Mouse (Mus musculus) left cerebral cortex, postnatal 4 days (tissue): ENCODE data around the gene Ndufaf7. TPM values are rescaled to one million over a fixed set of nuclear protein-coding genes. Genes with fewer than 3 reads are reported as not detected.

Source experiments
- DNase-seq: peaks from one replicate; pipeline ENCODE4 v3.0.0-alpha.2; 2022
- intact Hi-C: fragments of 180-260 bp; cut with DNase I; formaldehyde crosslinking; loops from one replicate; pipeline ENCODE4 v1.15.1; 2025
- total RNA-seq, 2 experiments: library from RNA; stranded (reverse); gene quantifications; 2 replicates each; pipeline ENCODE4 v1.2.3; 2021

The Ndufaf7 gene
- total RNA-seq, 2 experiments from 2014 or later: 62.2 to 65.5 TPM

- no peak for DNase-seq
- intact Hi-C loops: no loop called here
Measured at GRCm38 (mm10) chr17:78959473-78959872, 22.5 kb downstream of the Ndufaf7 start.

- intact Hi-C loops: no loop called here
- DNase-seq: peak; percentile 56
Measured at GRCm38 (mm10) chr17:78964387-78964786, 27.5 kb downstream of the Ndufaf7 start.

- no peak for DNase-seq
- intact Hi-C loops: no loop called here
Measured at GRCm38 (mm10) chr17:78966092-78966883, 29.4 kb downstream of the Ndufaf7 start.

GRCm38 (mm10) chr17:78968500-78968899 lies 31.6 kb downstream of the Ndufaf7 start:
- DNase-seq: no peak
- intact Hi-C loops: no loop called here

GRCm38 (mm10) chr17:78983166-78983565 lies 46.2 kb downstream of the Ndufaf7 start:
- intact Hi-C loops: no loop called here
- DNase-seq: no peak

- intact Hi-C loops: no loop called here
- no peak for DNase-seq
Measured at GRCm38 (mm10) chr17:78983736-78984135, 46.8 kb downstream of the Ndufaf7 start.

GRCm38 (mm10) chr17:78989015-78989414 lies 52.1 kb downstream of the Ndufaf7 start:
- no peak for DNase-seq
- intact Hi-C loops: no loop called here

- no peak for DNase-seq
- intact Hi-C loops: loop anchor here (10.0 kb wide), 1 partner anchor 583 kb away; no protein-coding TSS in a partner anchor
Measured at GRCm38 (mm10) chr17:78991549-78991948, 54.6 kb downstream of the Ndufaf7 start.

GRCm38 (mm10) chr17:78992303-78993027 lies 55.5 kb downstream of the Ndufaf7 start:
- DNase-seq: no peak
- intact Hi-C loops: loop anchor here (10.0 kb wide), 1 partner anchor 582 kb away; no protein-coding TSS in a partner anchor

GRCm38 (mm10) chr17:78993670-78994069 lies 56.7 kb downstream of the Ndufaf7 start:
- no peak for DNase-seq
- intact Hi-C loops: loop anchor here (10.0 kb wide), 1 partner anchor 581 kb away; no protein-coding TSS in a partner anchor

- DNase-seq: no peak
- intact Hi-C loops: loop anchor here (10.0 kb wide), 1 partner anchor 580 kb away; no protein-coding TSS in a partner anchor
Measured at GRCm38 (mm10) chr17:78994382-78994781, 57.4 kb downstream of the Ndufaf7 start.

GRCm38 (mm10) chr17:78994931-78995820 lies 58.2 kb downstream of the Ndufaf7 start:
- no peak for DNase-seq
- intact Hi-C loops: loop anchor here (10.0 kb wide), 1 partner anchor 580 kb away; no protein-coding TSS in a partner anchor

Other genes with a start within 250 kb of the Ndufaf7 start
- 10 to 100 TPM; 47.3 to 49.5 TPM for gene Strn, start 199.9 kb upstream of the Ndufaf7 start, total RNA-seq
- 10 to 100 TPM; 53.9 to 54.7 TPM for gene Heatr5b, start 101.8 kb upstream of the Ndufaf7 start, total RNA-seq
- gene Gpatch11, start 101.6 kb upstream of the Ndufaf7 start, total RNA-seq: 10 to 100 TPM; 33.3 to 36.9 TPM
- gene Eif2ak2, start 54.6 kb upstream of the Ndufaf7 start, total RNA-seq: 1 to 10 TPM; 5.1 to 5.9 TPM
- gene Sult6b1, start 30.1 kb upstream of the Ndufaf7 start, total RNA-seq: under 1 TPM in 1 of 2 experiments, not detected in 1; 0.62 TPM
- 10 to 100 TPM; 29.9 to 32.8 TPM for gene Cebpzos, start 20.6 kb upstream of the Ndufaf7 start, total RNA-seq
- 10 to 100 TPM; 37.5 to 40.3 TPM for gene Cebpz, start 70 bp upstream of the Ndufaf7 start, total RNA-seq
- gene Prkd3, start 83.7 kb downstream of the Ndufaf7 start, total RNA-seq: 10 to 100 TPM; 18.4 to 20.1 TPM
- gene Qpct, start 114.8 kb downstream of the Ndufaf7 start, total RNA-seq: 10 to 100 TPM; 18.3 to 19.7 TPM